Mouse (Mus musculus) liver, embryonic 12.5 days (tissue): ENCODE results near the gene Khk. TPM values are rescaled to one million over a fixed set of nuclear protein-coding genes. Genes with fewer than 3 reads are reported as not detected.

Source experiments
- ATAC-seq: fragments of 200-750 bp; cut with Nextera tagmentation; 2 replicates; pipeline ENCODE4 v1.8.0; 2017; ENCODE audit warnings: moderate number of reproducible peaks, mild to moderate bottlenecking, moderate library complexity
- H3K27ac ChIP-seq: fragments of 300-500 bp; sonication (generic); 2 replicates; pipeline ENCODE4 v1.5.1; 2016; ENCODE audit warnings: mild to moderate bottlenecking
- H3K27me3 ChIP-seq: fragments of 300-500 bp; sonication (generic); replicated peaks from 2 replicates; pipeline ENCODE4 v1.6.1; 2016; ENCODE audit warnings: mild to moderate bottlenecking, moderate library complexity
- H3K36me3 ChIP-seq: fragments of 300-500 bp; sonication (generic); 2 replicates; pipeline ENCODE4 v1.6.1; 2016; ENCODE audit warnings: mild to moderate bottlenecking, moderate library complexity
- H3K4me1 ChIP-seq: fragments of 300-500 bp; sonication (generic); 2 replicates; pipeline ENCODE4 v1.6.1; 2016
- H3K4me2 ChIP-seq: fragments of 300-500 bp; sonication (generic); 2 replicates; pipeline ENCODE4 v1.6.1; 2016; ENCODE audit warnings: mild to moderate bottlenecking, moderate library complexity
- H3K4me3 ChIP-seq: fragments of 300-500 bp; sonication (generic); 2 replicates; pipeline ENCODE4 v1.5.1; 2016; ENCODE audit warnings: mild to moderate bottlenecking, moderate library complexity
- H3K9ac ChIP-seq: fragments of 300-500 bp; sonication (generic); 2 replicates; pipeline ENCODE4 v1.6.1; 2016; ENCODE audit warnings: mild to moderate bottlenecking, moderate library complexity
- H3K9me3 ChIP-seq: fragments of 300-500 bp; sonication (generic); replicated peaks from 2 replicates; pipeline ENCODE4 v1.6.1; 2016; ENCODE audit warnings: mild to moderate bottlenecking, moderate library complexity
- WGBS: fragments of 180-500 bp; shearing (Covaris S2); methylation state at CpG from one replicate; pipeline ENCODE4 v1.1.7; 2016; ENCODE audit not compliant: insufficient replicate concordance; 5-methylcytosine and 5-hydroxymethylcytosine counted together
- polyA plus RNA-seq: library from polyadenylated mRNA; unstranded; fragments of >200 nt; fragmentation: Nextera tagmentation; extraction: Ambion mirVana; gene quantifications from 2 replicates; pipeline ENCODE4 v1.2.1, GENCODE M21; 2016

The Khk gene
- polyA plus RNA-seq, 1 experiment from 2014 or later: 36.3 TPM

GRCm38 (mm10) chr5:30889088-30889754 lies 32.0 kb upstream of the Khk start:
- Histone ChIP-seq H3K36me3 (peaks cover 35% of the 10 kb centered on the region), H3K4me2 (peak overlapping the region; percentile 96), H3K4me3 (peak overlapping the region; percentile 76), H3K4me1 (peaks cover 35% of the 10 kb centered on the region), H3K27me3 (no peaks in the 10 kb centered on the region), H3K9ac (peak overlapping the region; percentile 81), H3K27ac (peak overlapping the region; percentile 93), H3K9me3 (no peaks in the 10 kb centered on the region)
- WGBS: 1% methylated on average over 35 of the region's 42 CpGs
- ATAC-seq: peak; percentile 24

- Histone ChIP-seq H3K9ac (no peak overlapping the region), H3K4me2 (peak overlapping the region; percentile 96), H3K4me3 (peak overlapping the region; percentile 76; the same call in 1 of the 2 replicates), H3K9me3 (no peaks in the 10 kb centered on the region), H3K36me3 (peaks cover 47% of the 10 kb centered on the region), H3K4me1 (peaks cover 35% of the 10 kb centered on the region), H3K27ac (peak overlapping the region; percentile 93; the same call in 1 of the 2 replicates), H3K27me3 (no peaks in the 10 kb centered on the region)
- no peak for ATAC-seq
- WGBS: 73% methylated on average over 7 of the region's 7 CpGs
Measured at GRCm38 (mm10) chr5:30890375-30890774, 30.9 kb upstream of the Khk start.

GRCm38 (mm10) chr5:30901860-30902259 lies 19.4 kb upstream of the Khk start:
- no peak overlapping the region for H3K4me2 ChIP-seq
- H3K9me3 ChIP-seq: no peaks in the 10 kb centered on the region
- H3K4me1 ChIP-seq: peaks cover 41% of the 10 kb centered on the region
- peaks cover 85% of the 10 kb centered on the region for H3K36me3 ChIP-seq
- 80% methylated on average over 5 of the region's 5 CpGs for WGBS
- no peak overlapping the region for H3K27ac ChIP-seq
- H3K4me3 ChIP-seq: no peak overlapping the region
- no peaks in the 10 kb centered on the region for H3K27me3 ChIP-seq
- H3K9ac ChIP-seq: no peak overlapping the region
- no peak for ATAC-seq

- ATAC-seq: peak; percentile 97
- WGBS: under 1% methylated on average over 58 of the region's 58 CpGs
- peak within 1 kb of the TSS; percentile 89 for H3K27ac ChIP-seq
- peak within 1 kb of the TSS; percentile 94 for H3K4me2 ChIP-seq
- no peaks in the 10 kb centered on the region for H3K27me3 ChIP-seq
- H3K9me3 ChIP-seq: no peaks in the 10 kb centered on the region
- H3K4me3 ChIP-seq: peak within 1 kb of the TSS; percentile 67
- H3K4me1 ChIP-seq: peaks cover 69% of the 10 kb centered on the region
- H3K9ac ChIP-seq: peak within 1 kb of the TSS; percentile 78
- peaks cover 37% of the 10 kb centered on the region for H3K36me3 ChIP-seq
Measured at GRCm38 (mm10) chr5:30907413-30908059, 13.7 kb upstream of the Khk start, which contains the start of gene Ost4. Gene Ost4, minus strand, starts transcription at chr5:30907788.

- WGBS: 44% methylated on average over 13 of the region's 13 CpGs
- H3K27me3 ChIP-seq: no peaks in the 10 kb centered on the region
- peak overlapping the region; percentile 94 for H3K4me2 ChIP-seq
- H3K9me3 ChIP-seq: no peaks in the 10 kb centered on the region
- peaks cover 81% of the 10 kb centered on the region for H3K4me1 ChIP-seq
- H3K27ac ChIP-seq: peak overlapping the region; percentile 89
- H3K9ac ChIP-seq: peak overlapping the region; percentile 78
- H3K36me3 ChIP-seq: peaks cover 26% of the 10 kb centered on the region
- peak overlapping the region; percentile 67 for H3K4me3 ChIP-seq
- no peak for ATAC-seq
Measured at GRCm38 (mm10) chr5:30908426-30909299, 12.6 kb upstream of the Khk start.

GRCm38 (mm10) chr5:30909300-30909659 lies 12.0 kb upstream of the Khk start:
- Histone ChIP-seq H3K9me3 (no peaks in the 10 kb centered on the region), H3K4me2 (peak overlapping the region; percentile 94), H3K27me3 (no peaks in the 10 kb centered on the region), H3K36me3 (peaks cover 20% of the 10 kb centered on the region), H3K9ac (no peak overlapping the region), H3K27ac (peak overlapping the region; percentile 89), H3K4me3 (no peak overlapping the region), H3K4me1 (peaks cover 81% of the 10 kb centered on the region)
- 26% methylated on average over 7 of the region's 7 CpGs for WGBS
- ATAC-seq: no peak

GRCm38 (mm10) chr5:30909863-30910262 lies 11.4 kb upstream of the Khk start:
- Histone ChIP-seq H3K4me1 (peaks cover 87% of the 10 kb centered on the region), H3K27me3 (no peaks in the 10 kb centered on the region), H3K4me2 (no peak overlapping the region), H3K4me3 (no peak overlapping the region), H3K36me3 (peaks cover 14% of the 10 kb centered on the region), H3K9ac (no peak overlapping the region), H3K9me3 (no peaks in the 10 kb centered on the region), H3K27ac (peak overlapping the region; percentile 89)
- ATAC-seq: no peak
- WGBS: 79% methylated on average over 7 of the region's 7 CpGs

GRCm38 (mm10) chr5:30910481-30910880 lies 10.8 kb upstream of the Khk start:
- H3K9ac ChIP-seq: no peak overlapping the region
- no peak overlapping the region for H3K4me3 ChIP-seq
- peak overlapping the region; percentile 11; the same call in 1 of the 2 replicates for H3K27ac ChIP-seq
- H3K9me3 ChIP-seq: no peaks in the 10 kb centered on the region
- H3K4me2 ChIP-seq: no peak overlapping the region
- peaks cover 87% of the 10 kb centered on the region for H3K4me1 ChIP-seq
- no peaks in the 10 kb centered on the region for H3K27me3 ChIP-seq
- no peak for ATAC-seq
- peaks cover 8% of the 10 kb centered on the region for H3K36me3 ChIP-seq

GRCm38 (mm10) chr5:30912156-30912555 lies 9.1 kb upstream of the Khk start:
- Histone ChIP-seq H3K27me3 (no peaks in the 10 kb centered on the region), H3K4me1 (peaks cover 88% of the 10 kb centered on the region), H3K36me3 (peaks cover 6% of the 10 kb centered on the region), H3K9ac (no peak overlapping the region), H3K27ac (peak overlapping the region; percentile 84), H3K4me2 (0 out of 2 replicates have a peak overlapping the region, but pooled peaks have one; percentile 67), H3K9me3 (no peaks in the 10 kb centered on the region), H3K4me3 (no peak overlapping the region)
- no peak for ATAC-seq
- 53% methylated on average over 5 of the region's 5 CpGs for WGBS

- H3K9me3 ChIP-seq: no peaks in the 10 kb centered on the region
- H3K4me3 ChIP-seq: peak within 1 kb of the TSS; percentile 55
- peak within 1 kb of the TSS; percentile 84 for H3K27ac ChIP-seq
- 20% methylated on average over 13 of the region's 13 CpGs for WGBS
- peak within 1 kb of the TSS; percentile 67 for H3K4me2 ChIP-seq
- peak; percentile 39 for ATAC-seq
- peak within 1 kb of the TSS; percentile 60 for H3K9ac ChIP-seq
- peaks cover 94% of the 10 kb centered on the region for H3K4me1 ChIP-seq
- H3K36me3 ChIP-seq: peaks cover 17% of the 10 kb centered on the region
- H3K27me3 ChIP-seq: no peaks in the 10 kb centered on the region
Measured at GRCm38 (mm10) chr5:30913060-30913841, 8.0 kb upstream of the Khk start, which contains the start of gene Emilin1. Gene Emilin1, plus strand, starts transcription at chr5:30913402.

- H3K9me3 ChIP-seq: no peaks in the 10 kb centered on the region
- 22% methylated on average over 7 of the region's 7 CpGs for WGBS
- H3K27ac ChIP-seq: peak overlapping the region; percentile 84
- no peaks in the 10 kb centered on the region for H3K27me3 ChIP-seq
- H3K9ac ChIP-seq: peak overlapping the region; percentile 60
- peaks cover 94% of the 10 kb centered on the region for H3K4me1 ChIP-seq
- H3K36me3 ChIP-seq: peaks cover 26% of the 10 kb centered on the region
- H3K4me3 ChIP-seq: peak overlapping the region; percentile 55
- peak; percentile 16; the same call in 1 of the 2 replicates for ATAC-seq
- H3K4me2 ChIP-seq: peak overlapping the region; percentile 67
Measured at GRCm38 (mm10) chr5:30914101-30914635, 7.1 kb upstream of the Khk start.
